Mouse (Mus musculus): ENCODE results near the gene Tmem108. TPM values are rescaled to one million over a fixed set of nuclear protein-coding genes. Genes with fewer than 3 reads are reported as not detected.

Tmem108 gene
- polyA plus RNA-seq, 1 experiment from 2014 or later = 38.0 TPM

Other genes with a start within 250 kb of the Tmem108 start
- 3.6 and 5.0 TPM in 2 replicates for gene Nphp3, start 240.7 kb upstream of the Tmem108 start, polyA plus RNA-seq (2014; fragmentation: Nextera tagmentation; extraction: Ambion mirVana)